In genomic region chr3:97937945-97938266, GRCm38 (mm10) we compare ENCODE assay signal across 22 mouse cellular contexts. TPM values are rescaled to one million over a fixed set of nuclear protein-coding genes. Genes with fewer than 3 reads are reported as not detected.
DNase-seq lines count a peak whose midpoint lies in the region; ATAC-seq and TF ChIP-seq lines count a peak whose summit lies in the region.
"Had no signal": no experiment of that assay in that cellular context is flagged by ENCODE, and none has a peak within 500 bp of the region (broad histone marks: within the 10 kb centered on the region; RNA-seq: fewer than 3 reads in every experiment).

No protein-coding gene starts in this region.

- peak overlapping the region; percentile 76 for H3K27ac ChIP-seq in kidney, embryonic 16.5 days (ENCODE audit: low read length)
- H3K27ac ChIP-seq in limb, embryonic 10.5 days = peak overlapping the region; percentile 40; the same call in 1 of the 2 replicates
- no peak overlapping the region for H3K27ac ChIP-seq in liver, postnatal 0 days (ENCODE audit: low read depth)
- H3K27ac ChIP-seq: forebrain, embryonic 13.5 days; heart, embryonic 10.5 days; layer of hippocampus, adult 2 months; lung, embryonic 15.5 days had no signal

- TF ChIP-seq CTCF in liver, postnatal 0 days (IDR thresholded peaks at IDR 0.05; ENCODE audit: low read depth) = no peak

- no peak for ATAC-seq in erythroblast, adult 5-6 weeks (replicated peaks; ENCODE audit: low FRiP score, poor library complexity, severe bottlenecking)
- no peak for ATAC-seq in kidney, embryonic 16.5 days (ENCODE audit: low FRiP score, low TSS enrichment)
- ATAC-seq in liver, postnatal 0 days = no peak
- ATAC-seq: forebrain, embryonic 13.5 days; intestine, postnatal 0 days had no signal

- peak overlapping the region; percentile 26 for H3K4me3 ChIP-seq in erythroblast, embryonic 14.5 days (replicated peaks)
- no peak overlapping the region for H3K4me3 ChIP-seq in kidney, embryonic 16.5 days (ENCODE audit: low read length)
- H3K4me3 ChIP-seq in limb, embryonic 10.5 days = no peak overlapping the region
- no peak overlapping the region for H3K4me3 ChIP-seq in liver, postnatal 0 days (ENCODE audit: low read depth, low read length)
- H3K4me3 ChIP-seq: forebrain, embryonic 13.5 days; heart, embryonic 10.5 days; layer of hippocampus, adult 2 months; lung, embryonic 15.5 days had no signal

- H3K9me3 ChIP-seq in erythroblast, embryonic 14.5 days (ENCODE audit: control insufficient read depth, low read length) = no peaks in the 10 kb centered on the region
- no peaks in the 10 kb centered on the region for H3K9me3 ChIP-seq in kidney, embryonic 16.5 days (ENCODE audit: low read length)
- H3K9me3 ChIP-seq in limb, embryonic 10.5 days (replicated peaks) = no peaks in the 10 kb centered on the region
- H3K9me3 ChIP-seq in liver, postnatal 0 days (ENCODE audit: low read length) = no peaks in the 10 kb centered on the region
- H3K9me3 ChIP-seq: forebrain, embryonic 13.5 days; heart, embryonic 10.5 days; lung, embryonic 15.5 days had no signal

- H3K4me2 ChIP-seq in kidney, embryonic 16.5 days (replicated peaks; ENCODE audit: low read depth, low read length) = no peak overlapping the region
- H3K4me2 ChIP-seq in liver, postnatal 0 days (ENCODE audit: low read depth, low read length) = peak overlapping the region; percentile 38; the same call in 1 of the 2 replicates
- H3K4me2 ChIP-seq: forebrain, embryonic 13.5 days; lung, embryonic 15.5 days; midbrain, embryonic 11.5 days had no signal

- no peaks in the 10 kb centered on the region for H3K36me3 ChIP-seq in erythroblast, embryonic 14.5 days (ENCODE audit: control insufficient read depth)
- no peaks in the 10 kb centered on the region for H3K36me3 ChIP-seq in kidney, embryonic 16.5 days (ENCODE audit: insufficient read depth, low read length)
- H3K36me3 ChIP-seq in limb, embryonic 10.5 days = no peaks in the 10 kb centered on the region
- no peaks in the 10 kb centered on the region for H3K36me3 ChIP-seq in liver, postnatal 0 days (replicated peaks; ENCODE audit: insufficient read depth, low read length)
- H3K36me3 ChIP-seq: heart, embryonic 10.5 days; lung, embryonic 15.5 days had no signal

- DNase-seq in kidney, postnatal 10 days = no peak
- DNase-seq in limb, embryonic 10.5 days (ENCODE audit: low spot score) = no peak
- DNase-seq in liver, postnatal 0 days = no peak
- DNase-seq in T-cell, adult 2 months (ENCODE audit: low spot score) = no peak
- DNase-seq in ovary, postnatal 10 days (ENCODE audit: low spot score) = no peak
- DNase-seq: adrenal gland, postnatal 25 days; cerebellum, adult 8-10 months; heart, postnatal 4 days; kidney, postnatal 14 days; layer of hippocampus, postnatal 36 days; lung, postnatal 36 days; right cerebral cortex, postnatal 25 days; spleen, adult 18-20 months had no signal

- WGBS in kidney, embryonic 16.5 days = 42% methylated on average over 6 of the region's 6 CpGs
- 86% methylated on average over 6 of the region's 6 CpGs for WGBS in limb, embryonic 10.5 days
- WGBS in liver, postnatal 0 days (ENCODE audit: insufficient replicate concordance) = 48% methylated on average over 6 of the region's 6 CpGs

- TF ChIP-seq EP300 in liver, postnatal 0 days (IDR thresholded peaks at IDR 0.05; ENCODE audit: low read depth) = no peak

- peaks cover 49% of the 10 kb centered on the region for H3K4me1 ChIP-seq in erythroblast, embryonic 14.5 days (ENCODE audit: control insufficient read depth)
- H3K4me1 ChIP-seq in kidney, embryonic 16.5 days (ENCODE audit: insufficient read depth, low read length) = peaks cover 69% of the 10 kb centered on the region
- peaks cover 78% of the 10 kb centered on the region for H3K4me1 ChIP-seq in limb, embryonic 10.5 days
- peaks cover 46% of the 10 kb centered on the region for H3K4me1 ChIP-seq in liver, postnatal 0 days (ENCODE audit: insufficient read depth)

- no peak overlapping the region for H3K9ac ChIP-seq in kidney, embryonic 16.5 days (replicated peaks; ENCODE audit: low read length)
- no peak overlapping the region for H3K9ac ChIP-seq in liver, postnatal 0 days (replicated peaks)
- H3K9ac ChIP-seq: forebrain, embryonic 13.5 days; lung, embryonic 15.5 days had no signal

- peaks cover 4% of the 10 kb centered on the region; the same call in 1 of the 2 replicates for H3K27me3 ChIP-seq in erythroblast, embryonic 14.5 days (ENCODE audit: control insufficient read depth)
- no peaks in the 10 kb centered on the region for H3K27me3 ChIP-seq in kidney, embryonic 16.5 days (ENCODE audit: insufficient read depth, low read length)
- no peaks in the 10 kb centered on the region; the same call in 1 of the 2 replicates for H3K27me3 ChIP-seq in limb, embryonic 10.5 days (ENCODE audit: low read depth, poor library complexity, severe bottlenecking)
- H3K27me3 ChIP-seq in liver, postnatal 0 days (ENCODE audit: insufficient read depth, low read length) = no peaks in the 10 kb centered on the region

RNA-seq across cellular contexts. Expression of gene Sec22b, which starts 36.9 kb away (rescaled TPM):
- 2.4 and 4.3 TPM in 2 replicates for polyA plus RNA-seq in erythroblast, embryonic 14.5 days (2012)
- total RNA-seq in erythroblast, adult 5-6 weeks (2015; ENCODE audit: low replicate concordance) = 25.1 and 26.5 TPM in 2 replicates
- total RNA-seq in erythroblast, adult 5-6 weeks (2017; ENCODE audit: low replicate concordance) = 13.8 and 15.6 TPM in 2 replicates
- 138 and 147 TPM in 2 replicates for polyA plus RNA-seq in kidney, embryonic 16.5 days (2015; fragmentation: Nextera tagmentation; extraction: Ambion mirVana)
- polyA plus RNA-seq in limb, embryonic 10.5 days (2016; fragmentation: Nextera tagmentation; extraction: Ambion mirVana) = 121 and 139 TPM in 2 replicates
- 40.0 and 42.3 TPM in 2 replicates for polyA plus RNA-seq in liver, postnatal 0 days (2015; fragmentation: Nextera tagmentation; extraction: Ambion mirVana)

RNA-seq across cellular contexts. Expression of gene Pde4dip, which starts 49.4 kb away (rescaled TPM):
- polyA plus RNA-seq in erythroblast, embryonic 14.5 days (2012) = 0.01 TPM in 1 of 2 replicates, not detected in the other
- total RNA-seq in erythroblast, adult 5-6 weeks (2015; ENCODE audit: low replicate concordance) = 1.0 and 2.9 TPM in 2 replicates
- 1.4 and 4.6 TPM in 2 replicates for total RNA-seq in erythroblast, adult 5-6 weeks (2017; ENCODE audit: low replicate concordance)
- polyA plus RNA-seq in kidney, embryonic 16.5 days (2015; fragmentation: Nextera tagmentation; extraction: Ambion mirVana) = 27.5 and 28.1 TPM in 2 replicates
- 15.6 and 22.8 TPM in 2 replicates for polyA plus RNA-seq in limb, embryonic 10.5 days (2016; fragmentation: Nextera tagmentation; extraction: Ambion mirVana)
- polyA plus RNA-seq in liver, postnatal 0 days (2015; fragmentation: Nextera tagmentation; extraction: Ambion mirVana) = 8.1 and 8.5 TPM in 2 replicates
